Mouse (Mus musculus) hindbrain, embryonic 13.5 days (tissue): ENCODE data around the gene D10Wsu102e. TPM values are rescaled to one million over a fixed set of nuclear protein-coding genes. Genes with fewer than 3 reads are reported as not detected.
A peak's percentile ranks its signal among the peaks of the same experiment; 100 is the strongest.

Experiments used
- ATAC-seq: fragments of 200-750 bp; cut with Nextera tagmentation; 2 replicates; pipeline ENCODE4 v1.8.0; 2017; ENCODE audit warnings: moderate TSS enrichment; ENCODE audit not compliant: low FRiP score
- H3K27ac ChIP-seq: fragments of 300-500 bp; sonication (generic); 2 replicates; pipeline ENCODE4 v1.5.1; 2015; ENCODE audit warnings: inconsistent platforms, mild to moderate bottlenecking, moderate library complexity
- H3K27me3 ChIP-seq: fragments of 300-500 bp; sonication (generic); 2 replicates; pipeline ENCODE4 v1.6.1; 2015; ENCODE audit warnings: mild to moderate bottlenecking, inconsistent platforms
- H3K36me3 ChIP-seq: fragments of 300-500 bp; sonication (generic); 2 replicates; pipeline ENCODE4 v1.6.1; 2015; ENCODE audit warnings: mild to moderate bottlenecking, inconsistent platforms
- H3K4me1 ChIP-seq: fragments of 300-500 bp; sonication (generic); replicated peaks from 2 replicates; pipeline ENCODE4 v1.6.1; 2015; ENCODE audit warnings: inconsistent platforms
- H3K4me2 ChIP-seq: fragments of 300-500 bp; sonication (generic); 2 replicates; pipeline ENCODE4 v1.6.1; 2015; ENCODE audit warnings: inconsistent platforms, mild to moderate bottlenecking, moderate library complexity
- H3K4me3 ChIP-seq: fragments of 300-500 bp; sonication (generic); 2 replicates; pipeline ENCODE4 v1.5.1; 2015; ENCODE audit warnings: mild to moderate bottlenecking, inconsistent platforms
- H3K9ac ChIP-seq: fragments of 300-500 bp; sonication (generic); 2 replicates; pipeline ENCODE4 v1.6.1; 2015; ENCODE audit warnings: mild to moderate bottlenecking, inconsistent platforms
- H3K9me3 ChIP-seq: fragments of 300-500 bp; sonication (generic); 2 replicates; pipeline ENCODE4 v1.6.1; 2016; ENCODE audit warnings: inconsistent platforms
- WGBS: fragments of 180-500 bp; shearing (Covaris S2); methylation state at CpG from one replicate; pipeline ENCODE4 v1.1.7; 2015; 5-methylcytosine and 5-hydroxymethylcytosine counted together
- polyA plus RNA-seq: library from polyadenylated mRNA; unstranded; fragments of >200 nt; fragmentation: Nextera tagmentation; extraction: Ambion mirVana; gene quantifications from 2 replicates; pipeline ENCODE4 v1.2.1, GENCODE M21; 2015

Gene D10Wsu102e
- 0.92 and 0.93 TPM in 2 replicates for polyA plus RNA-seq

DNA sequence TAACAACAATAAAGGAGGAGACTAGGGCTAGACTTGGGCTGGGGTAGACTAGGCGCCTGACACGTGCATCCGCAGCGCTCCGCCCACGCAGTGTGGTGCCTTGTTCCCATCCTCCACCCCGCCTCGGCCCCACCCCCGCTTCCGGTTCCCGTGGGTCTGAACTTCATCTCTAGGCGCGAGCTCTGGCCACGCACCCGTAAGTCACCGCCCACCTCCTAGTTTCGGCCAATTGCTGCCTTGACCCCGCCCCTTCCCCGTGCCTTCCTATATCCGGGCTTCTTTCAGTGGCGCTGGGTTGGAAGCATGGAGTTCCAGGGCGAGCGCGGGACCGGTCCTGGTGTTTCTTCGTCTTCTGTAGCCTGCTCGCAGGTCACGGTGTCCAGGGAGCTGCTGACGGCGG is at the start of gene D10Wsu102e:
D10Wsu102e (plus strand) TSS at position 266 of the 400 bp plus-strand sequence.
- peak within 1 kb of the TSS; percentile 85 for H3K4me2 ChIP-seq
- H3K4me3 ChIP-seq: peak within 1 kb of the TSS; percentile 92
- peak; percentile 98 for ATAC-seq
- H3K27me3 ChIP-seq: no peaks in the 10 kb centered on the region
- peak within 1 kb of the TSS; percentile 89 for H3K9ac ChIP-seq
- peak within 1 kb of the TSS; percentile 78 for H3K27ac ChIP-seq
- under 1% methylated on average over 30 of the region's 30 CpGs for WGBS
- peaks cover 19% of the 10 kb centered on the region for H3K4me1 ChIP-seq
- peaks cover 25% of the 10 kb centered on the region for H3K36me3 ChIP-seq
- H3K9me3 ChIP-seq: no peaks in the 10 kb centered on the region

DNA sequence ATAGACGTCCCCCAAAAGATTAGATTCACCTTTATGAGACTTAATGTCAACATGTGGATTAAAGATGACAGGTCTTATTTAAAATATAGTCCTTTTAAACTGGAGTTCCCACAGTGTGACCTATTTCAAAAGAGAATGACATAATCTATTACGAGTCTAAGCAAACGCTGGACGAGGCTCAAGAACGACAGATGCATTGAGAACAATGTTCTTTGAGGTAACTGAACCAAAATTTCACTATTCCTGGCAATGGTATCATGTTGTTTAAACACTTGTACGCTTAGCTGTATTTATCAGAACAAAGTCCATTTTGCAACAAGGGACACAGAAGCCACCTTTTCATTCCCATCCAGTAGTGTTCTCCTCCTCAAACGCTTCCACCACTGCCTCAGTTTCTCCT is 49.7 kb upstream of the D10Wsu102e start:
- Histone ChIP-seq H3K36me3 (no peaks in the 10 kb centered on the region), H3K4me1 (no peaks in the 10 kb centered on the region), H3K4me2 (no peak overlapping the region), H3K4me3 (no peak overlapping the region), H3K9me3 (no peaks in the 10 kb centered on the region), H3K9ac (no peak overlapping the region), H3K27ac (no peak overlapping the region), H3K27me3 (no peaks in the 10 kb centered on the region)
- WGBS: 91% methylated on average over 7 of the region's 7 CpGs
- no peak for ATAC-seq

DNA sequence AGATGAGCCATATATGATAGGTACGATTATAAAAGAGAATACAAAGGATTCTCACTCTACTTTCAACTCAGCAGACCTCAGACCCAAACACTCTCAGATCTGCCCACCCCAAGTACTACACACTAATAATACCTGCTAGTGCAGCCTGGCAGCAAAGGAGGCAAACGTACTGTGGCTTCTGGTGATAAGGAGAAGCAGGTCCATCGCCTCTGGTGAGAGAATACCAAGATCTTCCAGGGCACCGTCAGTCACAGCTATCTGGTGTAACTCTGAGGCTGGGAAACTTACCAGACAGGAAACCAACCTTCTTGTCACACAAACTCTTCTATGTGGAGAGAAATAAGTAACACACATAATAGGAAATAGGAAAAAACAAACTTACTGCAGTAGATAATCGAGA is 47.0 kb upstream of the D10Wsu102e start:
- H3K9ac ChIP-seq: no peak overlapping the region
- no peak overlapping the region for H3K27ac ChIP-seq
- no peaks in the 10 kb centered on the region for H3K9me3 ChIP-seq
- WGBS: 87% methylated on average over 5 of the region's 5 CpGs
- H3K4me2 ChIP-seq: no peak overlapping the region
- H3K27me3 ChIP-seq: no peaks in the 10 kb centered on the region
- no peaks in the 10 kb centered on the region for H3K4me1 ChIP-seq
- ATAC-seq: no peak
- H3K36me3 ChIP-seq: peaks cover 3% of the 10 kb centered on the region; the same call in 1 of the 2 replicates
- no peak overlapping the region for H3K4me3 ChIP-seq

DNA sequence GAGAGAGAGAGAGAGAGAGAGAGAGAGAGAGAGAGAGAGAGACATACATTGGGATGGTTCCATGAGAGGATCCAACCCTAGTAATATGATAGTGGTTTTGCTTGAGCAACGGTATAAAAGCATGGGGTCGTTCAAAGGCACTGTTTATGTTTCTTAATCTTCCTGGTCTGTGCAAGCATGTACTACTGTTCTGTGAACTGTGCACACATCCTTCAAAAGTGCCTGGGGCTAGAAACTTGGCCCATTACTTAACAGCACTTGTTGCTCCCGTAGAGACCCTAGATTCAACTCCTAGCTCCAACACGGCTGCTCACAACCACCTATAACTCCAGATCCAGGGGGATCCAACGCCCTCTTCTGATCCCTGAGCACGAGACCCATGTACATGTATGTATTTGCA is 39.6 kb upstream of the D10Wsu102e start:
- Histone ChIP-seq H3K27me3 (no peaks in the 10 kb centered on the region), H3K4me3 (no peak overlapping the region), H3K4me1 (no peaks in the 10 kb centered on the region), H3K9me3 (no peaks in the 10 kb centered on the region), H3K4me2 (no peak overlapping the region), H3K27ac (no peak overlapping the region), H3K36me3 (peaks cover 3% of the 10 kb centered on the region; the same call in 1 of the 2 replicates), H3K9ac (no peak overlapping the region)
- no peak for ATAC-seq
- 88% methylated on average over 6 of the region's 6 CpGs for WGBS

DNA sequence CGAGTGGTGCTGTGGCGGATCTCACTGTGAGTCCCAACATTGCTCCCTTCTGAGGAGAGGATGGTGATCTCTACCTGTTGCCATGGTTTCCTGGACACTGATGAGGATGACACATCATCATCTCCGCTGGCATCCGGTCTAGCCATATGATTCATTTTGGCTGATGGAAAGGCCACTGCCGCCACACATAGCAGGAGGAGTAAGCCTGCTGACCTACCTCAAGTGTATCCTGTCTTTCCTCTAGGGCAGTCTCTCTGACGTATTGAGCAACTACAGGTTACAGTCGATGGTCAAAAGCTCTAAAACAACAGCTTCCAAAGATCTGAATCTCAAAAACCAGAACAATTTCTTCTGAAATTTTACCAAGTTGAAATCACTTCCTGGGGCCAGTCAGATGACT is 39.2 kb upstream of the D10Wsu102e start:
- H3K4me2 ChIP-seq: no peak overlapping the region
- H3K4me3 ChIP-seq: no peak overlapping the region
- no peaks in the 10 kb centered on the region for H3K4me1 ChIP-seq

DNA sequence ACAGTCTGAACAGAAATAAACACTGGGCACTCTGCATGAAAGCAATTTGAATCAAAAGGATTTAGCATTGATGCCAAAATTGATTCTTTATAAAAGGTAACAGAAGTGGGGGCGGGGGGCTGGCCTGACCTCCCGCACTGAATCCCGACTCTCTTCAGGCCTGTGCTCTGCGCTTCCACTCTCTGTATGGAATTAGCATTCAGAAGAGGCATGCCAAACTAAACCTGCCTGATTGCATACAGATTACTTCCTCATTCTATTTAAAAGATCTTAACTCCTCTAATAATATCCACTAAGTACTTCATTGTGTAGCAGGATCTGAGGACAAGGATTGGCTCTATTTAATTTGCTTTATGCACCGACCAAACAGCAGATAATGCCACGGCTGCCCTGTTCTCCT is 38.5 kb upstream of the D10Wsu102e start:
- no peak overlapping the region for H3K4me3 ChIP-seq
- no peak for ATAC-seq
- H3K36me3 ChIP-seq: no peaks in the 10 kb centered on the region
- H3K27me3 ChIP-seq: no peaks in the 10 kb centered on the region
- whole genome bisulfite sequencing: 56% methylated on average over 6 of the region's 6 CpGs
- no peak overlapping the region for H3K27ac ChIP-seq
- no peaks in the 10 kb centered on the region for H3K9me3 ChIP-seq
- no peak overlapping the region for H3K4me2 ChIP-seq
- no peaks in the 10 kb centered on the region for H3K4me1 ChIP-seq
- no peak overlapping the region for H3K9ac ChIP-seq

More for the DNA sequence above, 39.2 kb upstream of the D10Wsu102e start:
- Histone ChIP-seq H3K27ac (no peak overlapping the region), H3K27me3 (no peaks in the 10 kb centered on the region), H3K36me3 (peaks cover 1% of the 10 kb centered on the region; the same call in 1 of the 2 replicates), H3K9ac (no peak overlapping the region), H3K9me3 (no peaks in the 10 kb centered on the region)
- WGBS: 93% methylated on average over 7 of the region's 7 CpGs
- ATAC-seq: no peak

DNA sequence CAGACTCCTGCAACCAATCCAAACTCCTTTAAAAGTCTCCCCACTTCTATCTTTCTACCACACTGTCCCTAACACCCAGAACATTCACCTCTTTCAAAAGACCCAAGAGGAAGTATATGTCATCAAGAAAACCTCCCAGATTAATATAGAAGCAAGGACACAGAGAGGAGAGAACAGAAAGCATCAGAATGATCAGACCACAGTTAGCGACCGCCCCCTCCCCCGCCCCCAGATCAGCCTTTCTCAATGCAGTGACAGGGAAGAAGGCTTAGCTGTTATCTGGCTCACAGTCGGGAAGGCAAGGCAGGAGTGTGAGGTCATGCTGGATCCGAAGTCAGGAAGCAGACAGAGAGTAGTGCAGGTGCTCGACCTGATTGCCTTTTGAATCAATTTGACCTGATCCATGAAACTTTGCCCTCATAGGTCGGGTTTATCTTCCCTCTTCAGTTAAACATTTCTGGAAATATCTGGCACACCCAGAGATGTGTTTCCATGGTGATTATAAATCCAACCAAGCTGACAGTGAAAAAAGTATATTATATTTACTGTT is 37.4 kb upstream of the D10Wsu102e start:
- Histone ChIP-seq H3K27me3 (no peaks in the 10 kb centered on the region), H3K9me3 (no peaks in the 10 kb centered on the region), H3K4me3 (no peak overlapping the region), H3K36me3 (no peaks in the 10 kb centered on the region), H3K9ac (no peak overlapping the region), H3K27ac (no peak overlapping the region), H3K4me2 (no peak overlapping the region), H3K4me1 (no peaks in the 10 kb centered on the region)
- WGBS: 46% methylated on average over 7 of the region's 7 CpGs
- no peak for ATAC-seq

DNA sequence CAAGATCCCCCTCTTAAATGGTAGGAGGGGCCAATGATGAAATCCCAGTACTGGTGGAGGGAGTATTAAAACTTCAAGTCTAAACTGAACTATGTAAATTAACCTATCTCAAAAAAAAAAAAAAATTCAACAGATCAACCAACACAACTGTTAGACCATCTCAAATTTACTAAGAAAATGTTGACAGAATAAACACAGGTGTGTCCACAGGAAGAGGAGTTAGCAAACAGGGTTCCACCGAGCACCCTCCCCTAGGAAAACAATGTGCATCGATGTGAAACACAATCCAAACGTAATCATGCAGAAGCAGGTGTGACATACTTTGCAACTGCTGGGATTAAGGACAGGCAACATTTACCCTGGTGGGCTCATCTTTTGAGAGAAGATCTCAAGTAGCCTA is 35.1 kb upstream of the D10Wsu102e start:
- no peak overlapping the region for H3K27ac ChIP-seq
- 83% methylated on average over 3 of the region's 3 CpGs for WGBS
- no peak for ATAC-seq
- no peak overlapping the region for H3K4me3 ChIP-seq
- H3K9ac ChIP-seq: no peak overlapping the region
- H3K4me2 ChIP-seq: no peak overlapping the region
- H3K9me3 ChIP-seq: no peaks in the 10 kb centered on the region
- no peaks in the 10 kb centered on the region for H3K36me3 ChIP-seq
- H3K27me3 ChIP-seq: no peaks in the 10 kb centered on the region
- no peaks in the 10 kb centered on the region for H3K4me1 ChIP-seq

DNA sequence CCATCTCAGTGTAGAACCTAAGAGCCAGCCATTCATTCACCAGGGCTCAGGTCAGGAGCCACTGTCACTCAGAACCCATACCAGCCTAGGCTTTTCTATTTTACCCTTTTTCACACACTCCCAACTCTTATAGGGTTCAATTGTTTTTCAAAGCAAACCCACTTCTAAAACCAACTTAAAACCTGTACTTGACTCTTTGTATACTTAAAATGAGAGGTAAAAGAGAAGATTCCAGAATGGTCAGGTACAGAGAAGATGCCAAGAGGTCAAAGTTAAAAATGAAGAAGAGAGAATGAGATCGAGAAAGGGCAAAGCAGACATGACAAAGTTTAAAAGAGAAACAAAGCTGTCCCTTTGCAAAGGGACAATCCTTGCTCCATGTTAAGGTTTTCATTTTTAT is 34.1 kb upstream of the D10Wsu102e start:
- H3K27ac ChIP-seq: no peak overlapping the region
- H3K27me3 ChIP-seq: no peaks in the 10 kb centered on the region
- no peak overlapping the region for H3K9ac ChIP-seq
- H3K36me3 ChIP-seq: no peaks in the 10 kb centered on the region
- ATAC-seq: no peak
- H3K4me3 ChIP-seq: no peak overlapping the region
- no peaks in the 10 kb centered on the region for H3K9me3 ChIP-seq
- 91% methylated on average over 1 of the region's 1 CpGs for WGBS
- no peak overlapping the region for H3K4me2 ChIP-seq
- no peaks in the 10 kb centered on the region for H3K4me1 ChIP-seq

DNA sequence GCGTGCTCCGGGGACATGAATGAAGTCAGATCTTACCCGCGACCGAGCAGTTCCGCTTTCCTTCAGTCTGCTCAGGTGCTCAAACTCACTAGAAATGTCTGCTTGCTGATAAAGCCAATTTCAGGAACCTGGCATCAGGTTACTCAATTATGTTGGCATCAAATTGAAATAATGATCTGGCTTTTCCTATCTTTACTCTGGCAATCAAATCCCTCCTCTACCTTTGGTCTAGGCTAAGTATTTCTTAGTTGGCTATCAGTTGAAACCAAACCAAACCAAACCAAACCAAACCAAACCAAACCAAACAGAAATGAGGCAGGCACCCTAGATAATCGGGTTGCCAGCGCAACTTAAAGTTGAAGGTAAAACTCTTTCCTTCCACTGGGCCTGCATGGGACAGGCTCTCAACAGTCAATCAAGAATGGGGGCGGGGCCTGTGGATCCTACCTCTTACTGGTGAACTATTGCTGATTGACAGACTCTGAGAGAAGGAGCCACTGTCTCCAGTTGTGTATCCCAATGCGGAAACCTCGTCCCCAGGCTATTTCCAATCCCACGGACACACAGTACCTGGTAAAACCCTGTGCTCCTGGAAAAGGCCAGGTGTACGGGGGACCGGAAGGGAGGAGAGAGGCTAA is 33.3 kb upstream of the D10Wsu102e start:
- no peaks in the 10 kb centered on the region for H3K4me1 ChIP-seq
- H3K9ac ChIP-seq: no peak overlapping the region
- no peak overlapping the region for H3K4me3 ChIP-seq
- no peaks in the 10 kb centered on the region for H3K27me3 ChIP-seq
- no peak for ATAC-seq
- no peak overlapping the region for H3K4me2 ChIP-seq
- H3K9me3 ChIP-seq: no peaks in the 10 kb centered on the region
- 0 out of 2 replicates have a peak, but pooled peaks cover 2% of the 10 kb centered on the region for H3K36me3 ChIP-seq
- WGBS: 88% methylated on average over 14 of the region's 14 CpGs
- no peak overlapping the region for H3K27ac ChIP-seq

DNA sequence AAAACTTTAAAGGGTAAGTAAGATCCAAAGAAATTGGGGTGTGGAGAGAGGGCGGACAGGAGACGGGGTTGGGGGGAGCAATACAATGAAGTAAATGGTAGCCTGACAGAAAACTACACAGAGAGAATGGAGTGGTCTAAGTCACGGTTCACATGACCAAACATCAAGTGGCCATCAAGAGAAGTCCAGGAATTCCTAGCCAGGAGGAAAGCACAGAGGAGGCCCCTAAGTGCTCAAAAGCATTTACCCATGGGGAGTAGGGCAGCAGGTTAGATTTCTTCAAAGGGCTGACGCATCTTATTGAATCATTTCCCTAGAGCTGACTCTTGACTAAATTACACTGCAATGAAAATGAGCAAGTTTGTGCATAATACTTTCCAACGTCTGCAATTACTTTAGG is 31.2 kb upstream of the D10Wsu102e start:
- Histone ChIP-seq H3K27ac (no peak overlapping the region), H3K4me3 (no peak overlapping the region), H3K36me3 (0 out of 2 replicates have a peak, but pooled peaks cover 3% of the 10 kb centered on the region), H3K9ac (no peak overlapping the region), H3K4me1 (no peaks in the 10 kb centered on the region), H3K27me3 (no peaks in the 10 kb centered on the region), H3K4me2 (no peak overlapping the region), H3K9me3 (no peaks in the 10 kb centered on the region)
- no peak for ATAC-seq
- WGBS: 78% methylated on average over 5 of the region's 5 CpGs

DNA sequence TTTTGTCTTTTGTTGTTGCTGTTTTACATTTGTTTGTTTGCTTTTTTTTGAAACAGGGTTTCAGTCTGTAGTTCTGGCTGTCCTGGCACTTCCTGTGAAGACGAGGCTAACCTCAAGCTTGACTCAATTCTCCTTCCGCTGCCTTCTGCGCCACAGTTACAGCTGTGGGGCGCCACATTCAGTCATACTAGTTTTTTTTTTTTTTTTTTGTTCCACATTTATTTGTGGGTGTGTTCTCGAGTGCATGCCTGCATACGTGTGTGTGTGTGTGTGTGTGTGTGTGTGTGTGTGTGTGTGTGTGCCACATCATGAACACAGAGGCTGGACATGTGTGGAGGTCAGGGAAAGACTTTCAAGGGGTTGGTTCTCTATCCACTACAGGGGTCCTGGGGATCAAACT is 29.7 kb upstream of the D10Wsu102e start:
- H3K4me2 ChIP-seq: no peak overlapping the region
- H3K9ac ChIP-seq: no peak overlapping the region
- 78% methylated on average over 6 of the region's 6 CpGs for WGBS
- no peaks in the 10 kb centered on the region for H3K9me3 ChIP-seq
- 0 out of 2 replicates have a peak, but pooled peaks cover 3% of the 10 kb centered on the region for H3K36me3 ChIP-seq
- no peak for ATAC-seq
- peaks cover 15% of the 10 kb centered on the region for H3K27me3 ChIP-seq
- H3K4me1 ChIP-seq: no peaks in the 10 kb centered on the region
- H3K27ac ChIP-seq: no peak overlapping the region
- H3K4me3 ChIP-seq: no peak overlapping the region

DNA sequence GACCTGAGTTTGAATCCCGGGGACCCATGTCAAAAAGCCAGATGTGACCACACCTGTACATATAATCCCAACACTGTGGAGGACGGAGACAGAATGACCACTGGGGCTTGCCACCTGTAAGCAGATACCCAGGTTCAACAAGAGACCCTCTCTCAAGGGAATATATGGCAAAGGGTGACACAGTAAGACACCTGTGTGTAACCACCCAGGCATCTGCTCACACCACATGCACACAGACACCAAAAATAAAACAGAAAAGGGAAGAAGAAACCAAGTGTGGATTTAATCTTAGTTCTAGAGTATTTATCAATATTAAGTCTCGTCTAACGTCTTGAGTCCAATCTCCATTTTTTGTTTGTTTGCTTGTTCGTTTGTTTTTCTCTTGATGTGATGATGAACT is 28.2 kb upstream of the D10Wsu102e start:
- Histone ChIP-seq H3K36me3 (0 out of 2 replicates have a peak, but pooled peaks cover 3% of the 10 kb centered on the region), H3K4me3 (no peak overlapping the region), H3K27ac (no peak overlapping the region), H3K27me3 (peaks cover 25% of the 10 kb centered on the region), H3K9ac (no peak overlapping the region), H3K9me3 (no peaks in the 10 kb centered on the region), H3K4me2 (no peak overlapping the region), H3K4me1 (peaks cover 5% of the 10 kb centered on the region)
- WGBS: 95% methylated on average over 5 of the region's 5 CpGs
- no peak for ATAC-seq
